Comparison of ENCODE assay signal across 9 mouse cellular contexts in genomic region chr3:18715776-18716175, GRCm38 (mm10).
DNase-seq lines count a peak whose midpoint lies in the region; ATAC-seq lines count a peak whose summit lies in the region.
"Had no signal": no experiment of that assay in that cellular context is flagged by ENCODE, and none has a peak within 500 bp of the region (broad histone marks: within the 10 kb centered on the region; RNA-seq: fewer than 3 reads in every experiment).

No protein-coding gene starts in this region.

- DNase-seq in cerebellum, adult 9-11 months, result peak; percentile 6
- DNase-seq in cerebellum, adult 8-10 months, result no peak
- DNase-seq in kidney, adult 18-20 months, result no peak
- peak; percentile 11 for DNase-seq in lung, postnatal 25 days (ENCODE audit: low spot score)
- DNase-seq in frontal cortex, postnatal 14 days (ENCODE audit: low spot score in 2 of 2), result no peak
- DNase-seq in ovary, postnatal 36 days (ENCODE audit: low spot score), result no peak

- H3K36me3 ChIP-seq in kidney, embryonic 16.5 days (ENCODE audit: insufficient read depth, low read length), result no peaks in the 10 kb centered on the region
- H3K36me3 ChIP-seq in forebrain, embryonic 16.5 days (ENCODE audit: control insufficient read depth, insufficient read depth), result no peaks in the 10 kb centered on the region

- H3K4me2 ChIP-seq in kidney, embryonic 16.5 days (replicated peaks; ENCODE audit: low read depth, low read length), result no peak overlapping the region
- no peak overlapping the region for H3K4me2 ChIP-seq in forebrain, embryonic 16.5 days (ENCODE audit: low read length)

- 61% methylated on average over 5 of the region's 5 CpGs for WGBS in kidney, embryonic 16.5 days
- 31% methylated on average over 5 of the region's 5 CpGs for WGBS in forebrain, embryonic 16.5 days

- H3K4me1 ChIP-seq in kidney, embryonic 16.5 days (ENCODE audit: insufficient read depth, low read length), result 0 out of 2 replicates have a peak, but pooled peaks cover 3% of the 10 kb centered on the region
- H3K4me1 ChIP-seq in forebrain, embryonic 16.5 days (replicated peaks; ENCODE audit: control insufficient read depth, insufficient read depth, low read length), result 0 out of 2 replicates have a peak, but pooled peaks cover 3% of the 10 kb centered on the region

- ATAC-seq in kidney, embryonic 16.5 days (ENCODE audit: low FRiP score, low TSS enrichment), result 0 out of 2 replicates have a peak, but pooled peaks have one; percentile 49
- peak; percentile 87 for ATAC-seq in forebrain, embryonic 16.5 days

- H3K4me3 ChIP-seq in kidney, embryonic 16.5 days (ENCODE audit: low read length), result no peak overlapping the region
- no peak overlapping the region for H3K4me3 ChIP-seq in forebrain, embryonic 16.5 days (replicated peaks; ENCODE audit: low read length)
- H3K4me3 ChIP-seq: left cerebral cortex, adult 2 months had no signal

- no peak overlapping the region for H3K27ac ChIP-seq in kidney, embryonic 16.5 days (ENCODE audit: low read length)
- H3K27ac ChIP-seq in forebrain, embryonic 16.5 days (ENCODE audit: low read length), result no peak overlapping the region; the same call in 1 of the 2 replicates
- H3K27ac ChIP-seq: left cerebral cortex, adult 2 months had no signal

- no peak overlapping the region for H3K9ac ChIP-seq in kidney, embryonic 16.5 days (replicated peaks; ENCODE audit: low read length)
- H3K9ac ChIP-seq in forebrain, embryonic 16.5 days (replicated peaks; ENCODE audit: low read depth, low read length), result no peak overlapping the region

- H3K27me3 ChIP-seq in kidney, embryonic 16.5 days (ENCODE audit: insufficient read depth, low read length), result no peaks in the 10 kb centered on the region
- no peaks in the 10 kb centered on the region for H3K27me3 ChIP-seq in forebrain, embryonic 16.5 days (replicated peaks; ENCODE audit: control insufficient read depth, insufficient read depth, low read length)

- no peaks in the 10 kb centered on the region for H3K9me3 ChIP-seq in kidney, embryonic 16.5 days (ENCODE audit: low read length)
- no peaks in the 10 kb centered on the region for H3K9me3 ChIP-seq in forebrain, embryonic 16.5 days (ENCODE audit: control insufficient read depth, low read length)

Comparison
In these comparisons a context has a peak if more than half of its experiments do, and no peak if none do; other contexts are left out.
1. DNase-seq: peak in cerebellum, adult 9-11 months (single experiment) and lung, postnatal 25 days (single experiment); none in cerebellum, adult 8-10 months (single experiment), kidney, adult 18-20 months (single experiment), frontal cortex, postnatal 14 days (0 of 2) and ovary, postnatal 36 days (single experiment).